Mouse (Mus musculus) urinary bladder, postnatal 25 days (tissue): ENCODE measurements at regions not wholly inside any gene's neighbourhood (a gene's known extent, or its start where the extent isn't known, plus 50 kb on each side); places are given as distances from the start of the nearest gene placed in this dataset.
"Not testable (repeated sequence)": the region's sequence is repeated elsewhere in the genome, so short reads cannot be mapped to it uniquely, and the experiment has no call there.

Source experiments
- DNase-seq: peaks from one replicate; pipeline ENCODE4 v3.0.0; 2022; ENCODE audit warnings: low spot score

GRCm38 (mm10) chrX:103250961-103251360 lies 64.5 kb upstream of the Nap1l2 start:
- DNase-seq = no peak

- DNase-seq = not testable (repeated sequence)
Observed at GRCm38 (mm10) chrX:103251478-103251877, 65.0 kb upstream of the Nap1l2 start.

GRCm38 (mm10) chrX:103252056-103252850 lies 65.8 kb upstream of the Nap1l2 start:
- not testable (repeated sequence) for DNase-seq

- no peak for DNase-seq
Observed at GRCm38 (mm10) chrX:103252881-103253280, 66.4 kb upstream of the Nap1l2 start.

GRCm38 (mm10) chrX:103254867-103255266 lies 66.3 kb upstream of the Cdx4 start:
- DNase-seq = no peak

- peak; percentile 12 for DNase-seq
Observed at GRCm38 (mm10) chrX:103259882-103260281, 61.3 kb upstream of the Cdx4 start.
